Mouse (Mus musculus) heart, postnatal 0 days (tissue): ENCODE results near the gene Lipc. TPM values are rescaled to one million over a fixed set of nuclear protein-coding genes. Genes with fewer than 3 reads are reported as not detected.

Source experiments
- ATAC-seq: fragments of 200-750 bp; cut with Nextera tagmentation; 2 replicates; pipeline ENCODE4 v1.8.0; 2017; ENCODE audit warnings: low read depth, moderate number of reproducible peaks, moderate library complexity; ENCODE audit not compliant: insufficient read depth
- DNase-seq: peaks from one replicate; pipeline ENCODE4 v3.0.0-alpha.2; 2016; ENCODE audit warnings: low spot score
- H3K27ac ChIP-seq: fragments of 300-500 bp; sonication (generic); 2 replicates; pipeline ENCODE4 v1.5.1; 2014; ENCODE audit warnings: low read depth, mild to moderate bottlenecking
- H3K27me3 ChIP-seq: fragments of 300-500 bp; sonication (generic); 2 replicates; pipeline ENCODE4 v1.6.1; 2014; ENCODE audit warnings: low read length, mixed read lengths; ENCODE audit not compliant: control insufficient read depth, insufficient read depth
- H3K36me3 ChIP-seq: fragments of 300-500 bp; sonication (generic); replicated peaks from 2 replicates; pipeline ENCODE4 v1.6.1; 2014; ENCODE audit warnings: low read length, mixed read lengths; ENCODE audit not compliant: control insufficient read depth, insufficient read depth
- H3K4me1 ChIP-seq: fragments of 300-500 bp; sonication (generic); 2 replicates; pipeline ENCODE4 v1.6.1; 2014; ENCODE audit warnings: antibody characterized with exemption; ENCODE audit not compliant: control insufficient read depth, insufficient read depth
- H3K4me2 ChIP-seq: fragments of 300-500 bp; sonication (generic); 2 replicates; pipeline ENCODE4 v1.6.1; 2014; ENCODE audit warnings: low read depth, mild to moderate bottlenecking, low read length, moderate library complexity
- H3K4me3 ChIP-seq: fragments of 300-500 bp; sonication (generic); 2 replicates; pipeline ENCODE4 v1.5.1; 2014; ENCODE audit warnings: low read depth, low read length
- H3K9ac ChIP-seq: fragments of 300-500 bp; sonication (generic); replicated peaks from 2 replicates; pipeline ENCODE4 v1.6.1; 2014; ENCODE audit warnings: low read depth, low read length, mixed read lengths
- H3K9me3 ChIP-seq: fragments of 300-500 bp; sonication (generic); replicated peaks from 2 replicates; pipeline ENCODE4 v1.6.1; 2016; ENCODE audit warnings: low read length; ENCODE audit not compliant: control insufficient read depth
- CTCF ChIP-seq: IDR thresholded peaks from 2 replicates; pipeline ENCODE4 v1.5.1; 2016; ENCODE audit warnings: antibody characterized with exemption, control low read depth, low read depth
- EP300 ChIP-seq: IDR thresholded peaks from 2 replicates; pipeline ENCODE4 v1.6.1; 2016; ENCODE audit warnings: antibody characterized with exemption, low read depth
- WGBS: fragments of 180-500 bp; shearing (Covaris S2); extraction: QIAGEN DNeasy Blood & Tissue Kit; methylation state at CpG from one replicate; pipeline ENCODE4 v1.1.7; 2014; 5-methylcytosine and 5-hydroxymethylcytosine counted together
- microRNA-seq: library from miRNA; unstranded; fragments of <30 nt; microRNA quantifications from one replicate; pipeline ENCODE4, GENCODE M21; 2016
- polyA plus RNA-seq: library from polyadenylated mRNA; unstranded; fragments of >200 nt; fragmentation: Nextera tagmentation; extraction: Ambion mirVana; gene quantifications from 2 replicates; pipeline ENCODE4 v1.2.1, GENCODE M21; 2015
- total RNA-seq: library from RNA; depleted of rRNA; stranded (reverse); fragments of >200 nt; gene quantifications from 2 replicates; pipeline ENCODE4 v1.2.3, GENCODE M21; 2014; ENCODE audit warnings: low replicate concordance; rRNA removed

Lipc gene
- total and polyA plus RNA-seq, 2 experiments from 2014 or later, result 0.12 to 4.6 TPM

DNA sequence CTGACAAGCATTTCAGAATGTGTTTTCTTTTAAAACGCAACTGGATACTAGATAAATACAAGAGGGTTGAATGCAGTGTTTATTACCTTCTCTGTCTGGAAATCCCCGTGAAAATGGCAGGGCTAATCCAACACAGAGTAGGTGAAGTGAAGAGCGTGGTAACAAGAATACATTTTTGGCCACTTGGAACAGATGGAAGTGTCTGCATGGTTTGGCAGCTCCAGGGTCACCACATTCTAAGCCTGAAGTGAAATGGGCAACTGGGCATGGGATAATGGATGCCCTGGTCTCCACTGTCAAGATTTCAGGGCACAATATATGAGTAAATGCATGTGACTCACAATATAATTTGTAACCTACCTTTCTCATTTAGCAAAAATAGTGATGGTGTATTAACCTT, 169.8 kb downstream of the Lipc start:
- Histone ChIP-seq H3K27me3 (no peaks in the 10 kb centered on the region), H3K9me3 (no peaks in the 10 kb centered on the region), H3K4me2 (no peak overlapping the region), H3K4me1 (no peaks in the 10 kb centered on the region), H3K36me3 (peaks cover 22% of the 10 kb centered on the region), H3K9ac (no peak overlapping the region), H3K4me3 (no peak overlapping the region), H3K27ac (no peak overlapping the region)
- no peak for TF ChIP-seq EP300
- TF ChIP-seq CTCF, result no peak
- WGBS, result 84% methylated on average over 3 of the region's 3 CpGs
- ATAC-seq (no peak), DNase-seq (no peak)

DNA sequence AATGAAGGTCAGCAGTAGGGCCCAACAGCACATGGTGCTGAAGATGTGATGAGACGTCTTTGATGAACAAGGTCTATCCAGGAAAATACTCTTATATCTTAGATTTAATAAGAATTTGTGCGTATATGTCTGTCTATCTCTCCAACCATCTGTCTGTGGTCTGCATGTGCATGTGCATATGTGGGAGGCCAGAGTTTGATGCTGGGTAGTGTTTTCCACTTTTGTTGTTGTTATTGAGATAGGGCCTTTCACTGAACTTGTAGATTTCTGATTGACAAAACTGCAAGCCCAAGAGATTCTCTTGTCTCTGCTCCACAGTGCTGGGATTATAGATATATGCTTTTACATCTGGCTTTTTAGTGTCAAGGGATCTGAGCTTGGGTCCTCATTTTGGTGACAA, 176.5 kb downstream of the Lipc start:
- Histone ChIP-seq H3K9ac (no peak overlapping the region), H3K4me2 (no peak overlapping the region), H3K36me3 (peaks cover 40% of the 10 kb centered on the region), H3K27ac (no peak overlapping the region), H3K27me3 (no peaks in the 10 kb centered on the region), H3K4me3 (no peak overlapping the region), H3K4me1 (no peaks in the 10 kb centered on the region), H3K9me3 (no peaks in the 10 kb centered on the region)
- no peak for TF ChIP-seq EP300
- TF ChIP-seq CTCF, result no peak
- ATAC-seq (no peak), DNase-seq (no peak)
- WGBS, result 95% methylated on average over 2 of the region's 2 CpGs

DNA sequence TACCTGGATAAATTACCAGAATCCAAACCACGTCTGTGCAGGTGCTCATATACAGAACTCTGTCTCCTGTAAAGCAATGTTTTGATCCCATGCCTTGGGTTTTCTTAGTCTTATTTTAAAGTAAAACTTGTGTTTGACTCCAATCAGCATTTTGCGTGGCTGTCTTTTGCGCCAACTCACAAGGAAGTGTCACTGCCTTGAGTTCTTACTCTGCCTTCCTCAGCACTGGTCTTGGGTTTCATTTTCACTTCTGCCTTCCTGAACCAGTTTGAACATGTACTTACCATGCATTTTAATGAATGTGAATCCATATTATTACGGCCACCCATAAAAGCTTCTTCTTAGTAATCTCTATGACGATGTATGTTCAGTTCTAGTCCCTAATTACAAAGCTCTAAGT, 191.1 kb downstream of the Lipc start:
- TF ChIP-seq EP300 (no peak), CTCF (no peak)
- Histone ChIP-seq H3K27me3 (no peaks in the 10 kb centered on the region), H3K27ac (no peak overlapping the region), H3K36me3 (peaks cover 47% of the 10 kb centered on the region), H3K4me1 (no peaks in the 10 kb centered on the region), H3K9ac (no peak overlapping the region), H3K4me2 (no peak overlapping the region), H3K9me3 (no peaks in the 10 kb centered on the region), H3K4me3 (no peak overlapping the region)
- DNase-seq (no peak), ATAC-seq (no peak)
- 88% methylated on average over 5 of the region's 5 CpGs for WGBS

DNA sequence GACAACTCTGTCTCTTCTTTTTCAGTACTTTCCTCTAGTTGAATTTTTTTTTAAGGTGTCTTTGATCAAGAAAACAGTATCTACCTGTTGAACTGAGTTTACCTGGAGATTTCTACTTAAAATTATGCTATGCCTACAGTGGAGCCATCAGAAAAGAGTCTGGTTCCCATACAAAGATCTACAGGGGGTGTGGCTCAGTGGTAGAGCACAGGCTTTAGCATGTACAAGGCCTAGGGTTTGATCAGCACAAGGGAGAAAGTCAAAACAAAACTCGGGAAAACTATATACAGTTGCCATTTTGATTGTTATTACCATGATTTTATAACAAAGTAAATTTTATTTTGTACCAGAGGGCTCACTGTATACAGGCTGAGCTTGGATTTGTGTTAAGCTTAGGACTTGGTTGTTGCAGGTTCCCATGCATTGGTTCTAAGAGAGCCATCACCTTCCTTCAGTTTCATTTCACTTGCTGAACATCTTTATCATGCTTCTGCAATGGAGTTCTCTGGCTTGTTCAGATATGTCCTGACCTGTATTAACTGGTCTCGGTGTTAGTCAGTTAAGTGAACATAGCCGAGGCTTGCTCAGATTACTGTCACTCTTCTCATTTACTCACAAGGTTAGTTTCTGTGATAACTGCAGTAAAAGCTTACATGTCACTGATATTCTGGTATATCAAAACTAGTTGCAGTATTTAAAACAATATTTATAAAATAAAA, 200.4 kb downstream of the Lipc start:
- Histone ChIP-seq H3K27ac (no peak overlapping the region), H3K4me1 (no peaks in the 10 kb centered on the region), H3K4me2 (no peak overlapping the region), H3K36me3 (peaks cover 50% of the 10 kb centered on the region), H3K9ac (no peak overlapping the region), H3K9me3 (no peaks in the 10 kb centered on the region), H3K4me3 (no peak overlapping the region), H3K27me3 (no peaks in the 10 kb centered on the region)
- ATAC-seq, result no peak
- TF ChIP-seq EP300 (no peak), CTCF (no peak)
- no peak for DNase-seq
- 90% methylated on average over 3 of the region's 3 CpGs for WGBS

Small RNAs within 50 kb of the gene (microRNA-seq; reads per million reads assigned to microRNA genes)
- not detected for gene Gm25149

Other genes with a start within 250 kb of the Lipc start
- 1.1 TPM in 1 of 2 replicates, not detected in the other for gene Aqp9, start 216.5 kb upstream of the Lipc start, total RNA-seq
- 0.15 TPM in 1 of 2 replicates, not detected in the other for gene Aqp9, start 216.5 kb upstream of the Lipc start, polyA plus RNA-seq